Mouse (Mus musculus): Measurements from ENCODE around the gene Ttc21a. TPM values are rescaled to one million over a fixed set of nuclear protein-coding genes. Genes with fewer than 3 reads are reported as not detected.

Ttc21a gene
- polyA plus RNA-seq, 1 experiment from 2014 or later, result 0.04 TPM

DNA sequence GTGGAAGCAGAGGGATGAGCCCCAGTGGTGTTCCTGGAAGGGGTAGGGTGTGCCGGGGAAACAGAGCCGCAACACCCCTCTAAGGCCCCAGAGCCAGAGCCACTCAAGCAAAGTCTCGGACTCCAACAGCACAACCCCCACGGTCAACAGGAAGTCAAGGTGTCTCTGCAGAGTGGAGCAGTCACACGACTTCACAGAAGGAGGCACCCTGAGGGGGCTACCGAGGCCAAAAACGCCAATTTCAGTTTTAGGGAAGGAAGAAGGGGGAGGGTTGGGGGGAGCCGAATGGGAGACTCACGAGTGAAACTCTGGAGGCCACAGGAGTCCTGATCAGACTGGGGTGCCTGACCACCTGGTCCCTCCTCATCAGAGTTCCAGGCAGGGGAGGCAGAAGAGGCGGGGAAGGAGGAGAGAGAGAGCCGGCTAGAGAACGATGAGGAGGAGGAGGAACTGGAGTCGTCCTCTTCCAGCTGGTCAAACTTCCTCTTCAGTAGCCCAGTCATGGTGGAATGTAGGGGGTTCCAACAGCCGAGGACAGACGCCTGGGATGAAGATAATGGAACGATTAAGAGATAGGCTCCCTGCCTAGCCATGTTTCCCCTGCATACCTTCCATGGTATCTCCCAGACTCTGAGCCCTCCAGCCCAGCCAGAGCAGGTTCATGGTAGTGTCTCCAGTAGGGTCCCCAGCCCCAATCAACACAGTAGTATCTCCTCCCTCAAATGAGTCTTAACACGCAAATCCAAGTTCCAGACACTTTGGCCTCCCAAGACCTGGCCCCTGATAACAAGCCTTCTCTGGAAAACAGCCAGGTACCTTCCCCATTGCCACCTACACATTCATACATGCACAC, 39.5 kb downstream of the Ttc21a start:
- no peak overlapping the region for H3K4me3 ChIP-seq (replicated peaks; ENCODE audit: low read length)
- peak overlapping the region; percentile 42; the same call in 1 of the 2 replicates for H3K27ac ChIP-seq (ENCODE audit: low read length)
- WGBS, result 30% methylated on average over 17 of the region's 17 CpGs
- H3K36me3 ChIP-seq (ENCODE audit: control insufficient read depth, insufficient read depth, low read length), result peaks cover 21% of the 10 kb centered on the region; the same call in 1 of the 2 replicates
- no peak for ATAC-seq (ENCODE audit: insufficient read depth, low FRiP score)
- H3K9ac ChIP-seq (ENCODE audit: low read length), result 0 out of 2 replicates have a peak overlapping the region, but pooled peaks have one; percentile 20
- peaks cover 49% of the 10 kb centered on the region for H3K4me1 ChIP-seq (ENCODE audit: control insufficient read depth, insufficient read depth, low read length)
- H3K27me3 ChIP-seq (ENCODE audit: control insufficient read depth, insufficient read depth, low read length), result no peaks in the 10 kb centered on the region
- H3K9me3 ChIP-seq (replicated peaks; ENCODE audit: control insufficient read depth, low read length), result no peaks in the 10 kb centered on the region
- H3K4me2 ChIP-seq (ENCODE audit: low read depth, low read length), result peak overlapping the region; percentile 15; the same call in 1 of the 2 replicates

DNA sequence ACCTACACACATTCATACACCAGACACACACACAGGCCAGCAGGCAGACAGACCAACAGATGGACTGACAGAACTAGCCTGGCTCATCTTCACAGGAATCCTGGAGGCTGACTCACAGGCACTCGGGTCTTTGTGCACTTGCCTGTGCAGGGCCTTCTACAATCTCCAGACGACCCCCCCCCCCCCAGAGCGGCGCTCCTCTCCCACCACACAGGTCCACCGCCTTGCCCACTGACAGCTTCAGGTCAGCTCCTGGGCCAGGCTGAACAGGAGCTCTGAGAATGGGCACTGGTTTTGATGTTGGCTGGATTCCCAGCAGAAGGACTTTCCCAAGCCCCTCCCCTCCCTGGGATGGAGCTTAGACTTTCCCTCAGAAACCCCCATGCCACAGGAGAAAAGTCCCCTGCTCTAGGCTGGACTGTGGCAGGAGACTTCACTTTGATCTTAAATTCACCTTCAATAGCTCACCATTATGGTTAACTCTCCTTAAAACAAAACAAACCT, 40.2 kb downstream of the Ttc21a start:
- ATAC-seq (ENCODE audit: insufficient read depth, low FRiP score), result no peak
- peak overlapping the region; percentile 42; the same call in 1 of the 2 replicates for H3K27ac ChIP-seq (ENCODE audit: low read length)
- no peak overlapping the region for H3K4me3 ChIP-seq (replicated peaks; ENCODE audit: low read length)
- H3K36me3 ChIP-seq (ENCODE audit: control insufficient read depth, insufficient read depth, low read length), result peaks cover 20% of the 10 kb centered on the region; the same call in 1 of the 2 replicates
- H3K4me2 ChIP-seq (ENCODE audit: low read depth, low read length), result peak overlapping the region; percentile 15; the same call in 1 of the 2 replicates
- H3K9ac ChIP-seq (ENCODE audit: low read length), result 0 out of 2 replicates have a peak overlapping the region, but pooled peaks have one; percentile 20
- WGBS, result 46% methylated on average over 5 of the region's 5 CpGs
- H3K27me3 ChIP-seq (ENCODE audit: control insufficient read depth, insufficient read depth, low read length), result no peaks in the 10 kb centered on the region
- peaks cover 55% of the 10 kb centered on the region for H3K4me1 ChIP-seq (ENCODE audit: control insufficient read depth, insufficient read depth, low read length)
- no peaks in the 10 kb centered on the region for H3K9me3 ChIP-seq (replicated peaks; ENCODE audit: control insufficient read depth, low read length)

- Histone ChIP-seq H3K4me2 (ENCODE audit: low read depth, low read length) (0 out of 2 replicates have a peak overlapping the region, but pooled peaks have one; percentile 15), H3K9ac (ENCODE audit: low read length) (peak overlapping the region; percentile 4; the same call in 1 of the 2 replicates), H3K27ac (ENCODE audit: low read length) (peak overlapping the region; percentile 42; the same call in 1 of the 2 replicates), H3K36me3 (ENCODE audit: control insufficient read depth, insufficient read depth, low read length) (peaks cover 13% of the 10 kb centered on the region; the same call in 1 of the 2 replicates), H3K4me1 (ENCODE audit: control insufficient read depth, insufficient read depth, low read length) (peaks cover 57% of the 10 kb centered on the region), H3K9me3 (replicated peaks; ENCODE audit: control insufficient read depth, low read length) (no peaks in the 10 kb centered on the region), H3K4me3 (replicated peaks; ENCODE audit: low read length) (no peak overlapping the region), H3K27me3 (ENCODE audit: control insufficient read depth, insufficient read depth, low read length) (no peaks in the 10 kb centered on the region)
- 39% methylated on average over 9 of the region's 9 CpGs for WGBS
- ATAC-seq (ENCODE audit: insufficient read depth, low FRiP score), result no peak
Observed at GRCm38 (mm10) chr9:119978151-119978810, 40.9 kb downstream of the Ttc21a start.

DNA sequence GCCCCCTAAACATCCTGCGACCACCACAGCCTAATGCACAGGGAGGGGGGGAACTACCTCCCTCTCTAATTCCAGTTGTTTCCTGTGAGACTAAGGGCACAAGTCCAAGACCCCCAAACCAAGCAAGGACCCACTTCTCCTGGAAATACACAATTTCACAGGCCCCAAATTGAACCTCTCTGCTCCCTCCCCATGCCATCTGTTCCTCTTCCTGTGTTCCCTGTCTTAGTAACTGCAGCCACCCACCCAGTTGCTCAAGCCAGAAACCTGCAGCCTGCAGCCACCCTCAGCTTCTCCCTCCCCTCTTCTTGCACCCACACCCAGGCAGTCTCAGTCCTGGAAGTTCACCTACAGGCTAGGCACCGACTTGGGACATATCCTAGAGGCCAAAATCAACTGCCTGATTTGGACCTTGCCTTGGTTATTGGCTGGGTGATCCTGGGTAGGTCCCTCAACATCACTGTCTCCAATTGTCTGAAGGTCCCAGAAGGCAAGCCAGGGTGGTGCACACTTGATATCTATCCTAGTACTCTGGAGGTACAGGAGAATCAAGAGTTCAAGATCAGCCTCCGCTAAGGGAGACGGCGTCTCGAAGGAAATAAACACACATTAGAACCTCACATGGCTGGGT, 41.5 kb downstream of the Ttc21a start:
- H3K27ac ChIP-seq (ENCODE audit: low read length), result no peak overlapping the region
- 76% methylated on average over 6 of the region's 6 CpGs for WGBS
- 0 out of 2 replicates have a peak overlapping the region, but pooled peaks have one; percentile 28 for H3K9ac ChIP-seq (ENCODE audit: low read length)
- no peak overlapping the region for H3K4me3 ChIP-seq (replicated peaks; ENCODE audit: low read length)
- H3K36me3 ChIP-seq (ENCODE audit: control insufficient read depth, insufficient read depth, low read length), result peaks cover 7% of the 10 kb centered on the region; the same call in 1 of the 2 replicates
- H3K9me3 ChIP-seq (replicated peaks; ENCODE audit: control insufficient read depth, low read length), result no peaks in the 10 kb centered on the region
- ATAC-seq (ENCODE audit: insufficient read depth, low FRiP score), result no peak
- H3K4me2 ChIP-seq (ENCODE audit: low read depth, low read length), result no peak overlapping the region
- no peaks in the 10 kb centered on the region for H3K27me3 ChIP-seq (ENCODE audit: control insufficient read depth, insufficient read depth, low read length)
- H3K4me1 ChIP-seq (ENCODE audit: control insufficient read depth, insufficient read depth, low read length), result peaks cover 57% of the 10 kb centered on the region

- WGBS, result 67% methylated on average over 2 of the region's 2 CpGs
- Histone ChIP-seq H3K36me3 (ENCODE audit: control insufficient read depth, insufficient read depth, low read length) (no peaks in the 10 kb centered on the region), H3K4me1 (ENCODE audit: control insufficient read depth, insufficient read depth, low read length) (peaks cover 59% of the 10 kb centered on the region), H3K9ac (ENCODE audit: low read length) (peak overlapping the region; percentile 39; the same call in 1 of the 2 replicates), H3K27ac (ENCODE audit: low read length) (no peak overlapping the region), H3K9me3 (replicated peaks; ENCODE audit: control insufficient read depth, low read length) (no peaks in the 10 kb centered on the region), H3K4me3 (replicated peaks; ENCODE audit: low read length) (no peak overlapping the region), H3K4me2 (ENCODE audit: low read depth, low read length) (no peak overlapping the region), H3K27me3 (ENCODE audit: control insufficient read depth, insufficient read depth, low read length) (no peaks in the 10 kb centered on the region)
- no peak for ATAC-seq (ENCODE audit: insufficient read depth, low FRiP score)
Observed at GRCm38 (mm10) chr9:119979749-119980148, 42.3 kb downstream of the Ttc21a start.

- Histone ChIP-seq H3K9ac (ENCODE audit: low read length) (peak overlapping the region; percentile 69), H3K9me3 (replicated peaks; ENCODE audit: control insufficient read depth, low read length) (no peaks in the 10 kb centered on the region), H3K36me3 (ENCODE audit: control insufficient read depth, insufficient read depth, low read length) (no peaks in the 10 kb centered on the region), H3K4me3 (replicated peaks; ENCODE audit: low read length) (peak overlapping the region; percentile 79), H3K4me2 (ENCODE audit: low read depth, low read length) (peak overlapping the region; percentile 87), H3K27ac (ENCODE audit: low read length) (peak overlapping the region; percentile 96), H3K27me3 (ENCODE audit: control insufficient read depth, insufficient read depth, low read length) (no peaks in the 10 kb centered on the region), H3K4me1 (ENCODE audit: control insufficient read depth, insufficient read depth, low read length) (peaks cover 61% of the 10 kb centered on the region)
- no peak for ATAC-seq (ENCODE audit: insufficient read depth, low FRiP score)
- 5% methylated on average over 4 of the region's 4 CpGs for WGBS
Observed at GRCm38 (mm10) chr9:119980770-119981182, 43.4 kb downstream of the Ttc21a start.

DNA sequence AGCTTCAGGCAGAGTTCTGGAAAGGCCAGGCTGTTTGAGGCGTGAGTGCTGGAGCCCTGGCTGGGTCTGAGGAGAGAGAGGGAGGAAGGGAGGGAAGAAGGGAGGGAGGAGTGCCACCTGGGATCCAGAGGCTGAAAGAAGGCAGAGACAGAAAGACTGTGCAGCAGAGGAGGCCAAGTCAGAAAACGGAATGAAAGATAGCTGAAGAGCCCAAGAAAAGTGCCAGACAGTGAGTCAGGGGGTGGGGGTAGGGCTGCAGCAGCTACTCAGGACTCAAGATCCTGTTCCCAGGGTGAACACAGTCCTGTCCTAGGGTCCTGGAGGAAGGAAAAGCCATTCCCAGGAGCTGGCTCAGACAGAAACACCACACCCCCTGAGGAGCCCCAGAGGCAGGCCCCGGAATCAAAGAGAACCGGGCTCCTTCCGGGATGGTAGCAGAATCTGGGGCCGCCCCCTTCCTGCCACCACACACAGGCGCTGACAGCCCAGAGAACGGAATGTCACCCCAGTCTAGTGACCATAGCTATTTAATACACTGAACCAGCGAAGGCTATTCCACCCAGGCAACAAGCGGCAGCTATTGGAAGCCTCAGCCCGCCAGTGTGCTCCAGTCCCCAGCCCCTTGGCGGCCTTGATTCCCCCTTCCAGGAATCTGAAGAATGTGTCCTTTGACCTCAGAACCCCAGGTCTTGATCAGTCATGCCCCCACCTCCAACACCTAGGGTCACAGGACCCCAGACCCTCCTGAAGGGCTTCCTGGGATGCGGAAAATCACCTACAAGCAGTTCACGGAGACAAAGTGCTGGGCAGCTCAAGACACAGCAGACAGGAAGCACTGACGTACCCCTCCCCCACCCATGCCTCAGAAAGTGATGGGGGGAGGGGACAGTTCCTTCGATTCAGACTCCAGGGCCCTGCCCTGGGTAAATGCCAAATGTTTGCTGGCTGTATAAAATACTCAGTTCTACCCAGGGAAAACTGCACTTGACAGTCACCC, 44.1 kb downstream of the Ttc21a start:
- Histone ChIP-seq H3K9me3 (replicated peaks; ENCODE audit: control insufficient read depth, low read length) (no peaks in the 10 kb centered on the region), H3K4me2 (ENCODE audit: low read depth, low read length) (peak overlapping the region; percentile 87), H3K27ac (ENCODE audit: low read length) (peak overlapping the region; percentile 96), H3K9ac (ENCODE audit: low read length) (peak overlapping the region; percentile 69), H3K36me3 (ENCODE audit: control insufficient read depth, insufficient read depth, low read length) (no peaks in the 10 kb centered on the region), H3K27me3 (ENCODE audit: control insufficient read depth, insufficient read depth, low read length) (no peaks in the 10 kb centered on the region), H3K4me3 (replicated peaks; ENCODE audit: low read length) (peak overlapping the region; percentile 79), H3K4me1 (ENCODE audit: control insufficient read depth, insufficient read depth, low read length) (peaks cover 61% of the 10 kb centered on the region)
- ATAC-seq (ENCODE audit: insufficient read depth, low FRiP score), result peak; percentile 18; the same call in 1 of the 2 replicates
- WGBS, result under 1% methylated on average over 16 of the region's 16 CpGs
